Mouse (Mus musculus): ENCODE results near the gene Tgfbi. TPM values are rescaled to one million over a fixed set of nuclear protein-coding genes. Genes with fewer than 3 reads are reported as not detected.

Tgfbi gene
- polyA plus RNA-seq, 1 experiment from 2014 or later: 123 TPM

GRCm38 (mm10) chr13:56645744-56646143, 36.4 kb downstream of the Tgfbi start:
- Histone ChIP-seq H3K27ac (no peak overlapping the region), H3K4me3 (replicated peaks) (no peak overlapping the region), H3K9me3 (no peaks in the 10 kb centered on the region), H3K36me3 (no peaks in the 10 kb centered on the region), H3K4me1 (replicated peaks) (peaks cover 24% of the 10 kb centered on the region), H3K27me3 (replicated peaks) (no peaks in the 10 kb centered on the region), H3K4me2 (replicated peaks) (no peak overlapping the region), H3K9ac (no peak overlapping the region)
- no peak for ATAC-seq
- 82% methylated on average over 6 of the region's 6 CpGs for WGBS

GRCm38 (mm10) chr13:56647597-56648405, 38.5 kb downstream of the Tgfbi start:
- Histone ChIP-seq H3K9me3 (no peaks in the 10 kb centered on the region), H3K36me3 (no peaks in the 10 kb centered on the region), H3K4me3 (replicated peaks) (no peak overlapping the region), H3K27ac (peak overlapping the region; percentile 60), H3K9ac (no peak overlapping the region), H3K4me2 (replicated peaks) (no peak overlapping the region), H3K4me1 (replicated peaks) (peaks cover 28% of the 10 kb centered on the region), H3K27me3 (replicated peaks) (no peaks in the 10 kb centered on the region)
- peak; percentile 60 for ATAC-seq
- WGBS: 74% methylated on average over 10 of the region's 10 CpGs

- no peak overlapping the region for H3K9ac ChIP-seq
- no peak overlapping the region for H3K4me3 ChIP-seq (replicated peaks)
- no peaks in the 10 kb centered on the region for H3K27me3 ChIP-seq (replicated peaks)
- no peak overlapping the region for H3K4me2 ChIP-seq (replicated peaks)
- 87% methylated on average over 2 of the region's 2 CpGs for WGBS
- peaks cover 25% of the 10 kb centered on the region for H3K4me1 ChIP-seq (replicated peaks)
- H3K27ac ChIP-seq: no peak overlapping the region
- H3K9me3 ChIP-seq: no peaks in the 10 kb centered on the region
- ATAC-seq: no peak
- H3K36me3 ChIP-seq: no peaks in the 10 kb centered on the region
Observed at GRCm38 (mm10) chr13:56650020-56650419, 40.7 kb downstream of the Tgfbi start.

- no peaks in the 10 kb centered on the region for H3K9me3 ChIP-seq
- H3K9ac ChIP-seq: no peak overlapping the region
- H3K27ac ChIP-seq: no peak overlapping the region
- H3K36me3 ChIP-seq: no peaks in the 10 kb centered on the region
- no peak overlapping the region for H3K4me3 ChIP-seq (replicated peaks)
- no peak overlapping the region for H3K4me2 ChIP-seq (replicated peaks)
- H3K27me3 ChIP-seq (replicated peaks): no peaks in the 10 kb centered on the region
- 40% methylated on average over 8 of the region's 8 CpGs for WGBS
- peaks cover 22% of the 10 kb centered on the region for H3K4me1 ChIP-seq (replicated peaks)
- no peak for ATAC-seq
Observed at GRCm38 (mm10) chr13:56652381-56652780, 43.1 kb downstream of the Tgfbi start.

GRCm38 (mm10) chr13:56654176-56654575, 44.9 kb downstream of the Tgfbi start:
- no peaks in the 10 kb centered on the region for H3K27me3 ChIP-seq (replicated peaks)
- H3K4me1 ChIP-seq (replicated peaks): peaks cover 15% of the 10 kb centered on the region
- H3K9ac ChIP-seq: no peak overlapping the region
- no peaks in the 10 kb centered on the region for H3K9me3 ChIP-seq
- H3K36me3 ChIP-seq: no peaks in the 10 kb centered on the region
- H3K4me3 ChIP-seq (replicated peaks): no peak overlapping the region
- 84% methylated on average over 5 of the region's 5 CpGs for WGBS
- H3K4me2 ChIP-seq (replicated peaks): no peak overlapping the region
- ATAC-seq: no peak
- no peak overlapping the region for H3K27ac ChIP-seq

GRCm38 (mm10) chr13:56657946-56658512, 48.7 kb downstream of the Tgfbi start:
- Histone ChIP-seq H3K27ac (no peak overlapping the region), H3K36me3 (no peaks in the 10 kb centered on the region), H3K4me2 (replicated peaks) (no peak overlapping the region), H3K27me3 (replicated peaks) (no peaks in the 10 kb centered on the region), H3K4me1 (replicated peaks) (peaks cover 12% of the 10 kb centered on the region), H3K9ac (no peak overlapping the region), H3K4me3 (replicated peaks) (no peak overlapping the region), H3K9me3 (no peaks in the 10 kb centered on the region)
- peak; percentile 54 for ATAC-seq
- 26% methylated on average over 7 of the region's 7 CpGs for WGBS

- peaks cover 9% of the 10 kb centered on the region for H3K4me1 ChIP-seq (replicated peaks)
- H3K36me3 ChIP-seq: no peaks in the 10 kb centered on the region
- no peak overlapping the region for H3K4me3 ChIP-seq (replicated peaks)
- no peaks in the 10 kb centered on the region for H3K9me3 ChIP-seq
- H3K9ac ChIP-seq: no peak overlapping the region
- ATAC-seq: no peak
- 44% methylated on average over 6 of the region's 6 CpGs for WGBS
- no peaks in the 10 kb centered on the region for H3K27me3 ChIP-seq (replicated peaks)
- H3K27ac ChIP-seq: no peak overlapping the region
- H3K4me2 ChIP-seq (replicated peaks): no peak overlapping the region
Observed at GRCm38 (mm10) chr13:56658931-56659330, 49.6 kb downstream of the Tgfbi start.

GRCm38 (mm10) chr13:56661914-56662621, 52.7 kb downstream of the Tgfbi start:
- 55% methylated on average over 7 of the region's 7 CpGs for WGBS

GRCm38 (mm10) chr13:56664256-56665170, 55.2 kb downstream of the Tgfbi start:
- WGBS: 65% methylated on average over 17 of the region's 17 CpGs
- no peaks in the 10 kb centered on the region for H3K9me3 ChIP-seq
- H3K4me2 ChIP-seq (replicated peaks): no peak overlapping the region
- H3K9ac ChIP-seq: no peak overlapping the region
- no peaks in the 10 kb centered on the region for H3K36me3 ChIP-seq
- H3K27ac ChIP-seq: no peak overlapping the region
- no peak for ATAC-seq
- peaks cover 3% of the 10 kb centered on the region; the same call in 1 of the 2 replicates for H3K4me1 ChIP-seq (replicated peaks)
- no peaks in the 10 kb centered on the region for H3K27me3 ChIP-seq (replicated peaks)
- no peak overlapping the region for H3K4me3 ChIP-seq (replicated peaks)

More at GRCm38 (mm10) chr13:56661914-56662621, 52.7 kb downstream of the Tgfbi start:
- Histone ChIP-seq H3K27me3 (replicated peaks) (no peaks in the 10 kb centered on the region), H3K4me1 (replicated peaks) (peaks cover 9% of the 10 kb centered on the region), H3K9me3 (no peaks in the 10 kb centered on the region), H3K4me2 (replicated peaks) (no peak overlapping the region), H3K9ac (no peak overlapping the region), H3K4me3 (replicated peaks) (no peak overlapping the region), H3K27ac (no peak overlapping the region), H3K36me3 (no peaks in the 10 kb centered on the region)
- no peak for ATAC-seq

- H3K27me3 ChIP-seq (replicated peaks): no peaks in the 10 kb centered on the region
- peak; percentile 51 for ATAC-seq
- no peaks in the 10 kb centered on the region for H3K36me3 ChIP-seq
- H3K9ac ChIP-seq: no peak overlapping the region
- H3K4me1 ChIP-seq (replicated peaks): no peaks in the 10 kb centered on the region
- no peak overlapping the region for H3K4me3 ChIP-seq (replicated peaks)
- H3K9me3 ChIP-seq: no peaks in the 10 kb centered on the region
- 44% methylated on average over 11 of the region's 11 CpGs for WGBS
- H3K27ac ChIP-seq: no peak overlapping the region
- no peak overlapping the region for H3K4me2 ChIP-seq (replicated peaks)
Observed at GRCm38 (mm10) chr13:56671206-56671605, 61.9 kb downstream of the Tgfbi start.

GRCm38 (mm10) chr13:56677731-56678130, 68.4 kb downstream of the Tgfbi start:
- Histone ChIP-seq H3K9ac (no peak overlapping the region), H3K9me3 (no peaks in the 10 kb centered on the region), H3K36me3 (no peaks in the 10 kb centered on the region), H3K4me2 (replicated peaks) (no peak overlapping the region), H3K27me3 (replicated peaks) (no peaks in the 10 kb centered on the region), H3K4me3 (replicated peaks) (no peak overlapping the region), H3K4me1 (replicated peaks) (peaks cover 15% of the 10 kb centered on the region), H3K27ac (0 out of 2 replicates have a peak overlapping the region, but pooled peaks have one; percentile 7)
- WGBS: 76% methylated on average over 4 of the region's 4 CpGs
- ATAC-seq: no peak

Measured in intestine, embryonic 15.5 days (tissue).